Mouse (Mus musculus) forebrain, embryonic 15.5 days (tissue): ENCODE measurements around the gene Eif4a1. TPM values are rescaled to one million over a fixed set of nuclear protein-coding genes. Genes with fewer than 3 reads are reported as not detected.
"Not testable (repeated sequence)": the region's sequence is repeated elsewhere in the genome, so short reads cannot be mapped to it uniquely, and the experiment has no call there.

Source experiments
- ATAC-seq: fragments of 200-750 bp; cut with Nextera tagmentation; replicated peaks from 2 replicates; pipeline ENCODE4 v1.8.0; 2017; ENCODE audit warnings: mild to moderate bottlenecking, moderate TSS enrichment, moderate library complexity
- H3K27ac ChIP-seq: fragments of 300-500 bp; sonication (generic); replicated peaks from 2 replicates; pipeline ENCODE4 v1.5.1; 2015; ENCODE audit warnings: mild to moderate bottlenecking, inconsistent platforms
- H3K27me3 ChIP-seq: fragments of 300-500 bp; sonication (generic); 2 replicates; pipeline ENCODE4 v1.6.1; 2015; ENCODE audit warnings: inconsistent platforms
- H3K36me3 ChIP-seq: fragments of 300-500 bp; sonication (generic); 2 replicates; pipeline ENCODE4 v1.6.1; 2015; ENCODE audit warnings: mild to moderate bottlenecking, inconsistent platforms
- H3K4me1 ChIP-seq: fragments of 300-500 bp; sonication (generic); 2 replicates; pipeline ENCODE4 v1.6.1; 2015; ENCODE audit warnings: inconsistent platforms
- H3K4me2 ChIP-seq: fragments of 300-500 bp; sonication (generic); replicated peaks from 2 replicates; pipeline ENCODE4 v1.6.1; 2015; ENCODE audit warnings: mild to moderate bottlenecking, inconsistent platforms
- H3K4me3 ChIP-seq: fragments of 300-500 bp; sonication (generic); 2 replicates; pipeline ENCODE4 v1.5.1; 2015; ENCODE audit warnings: mild to moderate bottlenecking, inconsistent platforms
- H3K9ac ChIP-seq: fragments of 300-500 bp; sonication (generic); replicated peaks from 2 replicates; pipeline ENCODE4 v1.6.1; 2015; ENCODE audit warnings: mild to moderate bottlenecking, inconsistent platforms
- H3K9me3 ChIP-seq: fragments of 300-500 bp; sonication (generic); 2 replicates; pipeline ENCODE4 v1.6.1; 2016; ENCODE audit warnings: inconsistent platforms
- WGBS: fragments of 180-500 bp; shearing (Covaris S2); methylation state at CpG from one replicate; pipeline ENCODE4 v1.1.7; 2015; ENCODE audit warnings: mixed read lengths; 5-methylcytosine and 5-hydroxymethylcytosine counted together
- polyA plus RNA-seq: library from polyadenylated mRNA; unstranded; fragments of >200 nt; fragmentation: Nextera tagmentation; extraction: Ambion mirVana; gene quantifications from 2 replicates; pipeline ENCODE4 v1.2.1, GENCODE M21; 2015

Eif4a1 gene
- polyA plus RNA-seq, 1 experiment from 2014 or later: 547 TPM

GRCm38 (mm10) chr11:69655264-69656064 lies 16.8 kb downstream of the Eif4a1 start, which contains the start of gene Sox15:
Sox15 (plus strand) TSS chr11:69655314.
- no peaks in the 10 kb centered on the region for H3K27me3 ChIP-seq
- WGBS: 24% methylated on average over 34 of the region's 34 CpGs
- H3K4me3 ChIP-seq: no peak within 1 kb of the TSS
- H3K9me3 ChIP-seq: no peaks in the 10 kb centered on the region
- H3K4me1 ChIP-seq: peaks cover 10% of the 10 kb centered on the region
- 0 out of 2 replicates have a peak within 1 kb of the TSS, but pooled peaks have one; percentile 27 for H3K27ac ChIP-seq
- peaks cover 61% of the 10 kb centered on the region for H3K36me3 ChIP-seq
- H3K4me2 ChIP-seq: no peak within 1 kb of the TSS
- no peak within 1 kb of the TSS for H3K9ac ChIP-seq
- peak; percentile 73 for ATAC-seq

GRCm38 (mm10) chr11:69654760-69655159 lies 17.5 kb downstream of the Eif4a1 start:
- Histone ChIP-seq H3K27me3 (no peaks in the 10 kb centered on the region), H3K4me1 (peaks cover 10% of the 10 kb centered on the region), H3K4me2 (no peak overlapping the region), H3K9ac (no peak overlapping the region), H3K4me3 (no peak overlapping the region), H3K36me3 (peaks cover 68% of the 10 kb centered on the region), H3K27ac (0 out of 2 replicates have a peak overlapping the region, but pooled peaks have one; percentile 27), H3K9me3 (no peaks in the 10 kb centered on the region)
- WGBS: 51% methylated on average over 9 of the region's 9 CpGs
- ATAC-seq: no peak

GRCm38 (mm10) chr11:69653399-69653798 lies 18.8 kb downstream of the Eif4a1 start:
- Histone ChIP-seq H3K9ac (no peak overlapping the region), H3K4me1 (peaks cover 10% of the 10 kb centered on the region), H3K27ac (no peak overlapping the region), H3K9me3 (no peaks in the 10 kb centered on the region), H3K27me3 (no peaks in the 10 kb centered on the region), H3K4me2 (no peak overlapping the region), H3K4me3 (no peak overlapping the region), H3K36me3 (peaks cover 71% of the 10 kb centered on the region)
- WGBS: 65% methylated on average over 5 of the region's 5 CpGs
- ATAC-seq: no peak

- Histone ChIP-seq H3K4me2 (no peak overlapping the region), H3K36me3 (peaks cover 94% of the 10 kb centered on the region), H3K9me3 (no peaks in the 10 kb centered on the region), H3K4me3 (no peak overlapping the region), H3K27ac (no peak overlapping the region), H3K9ac (no peak overlapping the region), H3K27me3 (no peaks in the 10 kb centered on the region), H3K4me1 (no peaks in the 10 kb centered on the region)
- WGBS: 94% methylated on average over 5 of the region's 5 CpGs
- no peak for ATAC-seq
These were observed 26.4 kb downstream of the Eif4a1 start for GRCm38 (mm10) chr11:69645860-69646259.

- H3K9ac ChIP-seq: no peak overlapping the region
- H3K27me3 ChIP-seq: no peaks in the 10 kb centered on the region
These were observed 36.8 kb downstream of the Eif4a1 start for GRCm38 (mm10) chr11:69635471-69635870.

GRCm38 (mm10) chr11:69633128-69633866 lies 38.9 kb downstream of the Eif4a1 start:
- 0 out of 2 replicates have a peak, but pooled peaks cover 4% of the 10 kb centered on the region for H3K36me3 ChIP-seq
- H3K9ac ChIP-seq: peak overlapping the region; percentile 100
- no peaks in the 10 kb centered on the region for H3K27me3 ChIP-seq
- under 1% methylated on average over 36 of the region's 50 CpGs for WGBS
- H3K27ac ChIP-seq: peak overlapping the region; percentile 96
- peak overlapping the region; percentile 73 for H3K4me2 ChIP-seq
- H3K9me3 ChIP-seq: no peaks in the 10 kb centered on the region
- H3K4me1 ChIP-seq: peaks cover 34% of the 10 kb centered on the region
- peak overlapping the region; percentile 100 for H3K4me3 ChIP-seq
- peak; percentile 69 for ATAC-seq

More at GRCm38 (mm10) chr11:69635471-69635870, 36.8 kb downstream of the Eif4a1 start:
- H3K9me3 ChIP-seq: no peaks in the 10 kb centered on the region
- H3K4me2 ChIP-seq: 0 out of 2 replicates have a peak overlapping the region, but pooled peaks have one; percentile 2
- peaks cover 34% of the 10 kb centered on the region for H3K4me1 ChIP-seq
- no peak overlapping the region for H3K27ac ChIP-seq
- H3K36me3 ChIP-seq: peaks cover 17% of the 10 kb centered on the region
- no peak for ATAC-seq
- no peak overlapping the region for H3K4me3 ChIP-seq
- 85% methylated on average over 3 of the region's 3 CpGs for WGBS

GRCm38 (mm10) chr11:69632284-69633089 lies 39.7 kb downstream of the Eif4a1 start, which contains the start of gene Fxr2:
Fxr2 (plus strand) TSS chr11:69632990.
- peak; percentile 98 for ATAC-seq
- Histone ChIP-seq H3K36me3 (0 out of 2 replicates have a peak, but pooled peaks cover 4% of the 10 kb centered on the region), H3K4me1 (peaks cover 34% of the 10 kb centered on the region), H3K9ac (peak within 1 kb of the TSS; percentile 100), H3K27me3 (no peaks in the 10 kb centered on the region), H3K4me2 (peak within 1 kb of the TSS; percentile 73), H3K27ac (peak within 1 kb of the TSS; percentile 96), H3K4me3 (peak within 1 kb of the TSS; percentile 100), H3K9me3 (no peaks in the 10 kb centered on the region)
- 1% methylated on average over 41 of the region's 56 CpGs for WGBS

- 61% methylated on average over 1 of the region's 1 CpGs for WGBS
These were observed 42.4 kb downstream of the Eif4a1 start for GRCm38 (mm10) chr11:69629802-69630201.

GRCm38 (mm10) chr11:69628286-69628685 lies 43.9 kb downstream of the Eif4a1 start:
- no peak overlapping the region for H3K4me2 ChIP-seq
- H3K4me1 ChIP-seq: peaks cover 3% of the 10 kb centered on the region; the same call in 1 of the 2 replicates
- no peaks in the 10 kb centered on the region for H3K9me3 ChIP-seq
- no peak overlapping the region for H3K27ac ChIP-seq
- 36% methylated on average over 6 of the region's 6 CpGs for WGBS
- H3K9ac ChIP-seq: no peak overlapping the region
- ATAC-seq: no peak
- H3K4me3 ChIP-seq: no peak overlapping the region
- H3K36me3 ChIP-seq: no peaks in the 10 kb centered on the region
- no peaks in the 10 kb centered on the region for H3K27me3 ChIP-seq

More at GRCm38 (mm10) chr11:69629802-69630201, 42.4 kb downstream of the Eif4a1 start:
- Histone ChIP-seq H3K4me1 (peaks cover 18% of the 10 kb centered on the region), H3K4me2 (no peak overlapping the region), H3K27ac (no peak overlapping the region), H3K9me3 (no peaks in the 10 kb centered on the region), H3K9ac (no peak overlapping the region), H3K36me3 (no peaks in the 10 kb centered on the region), H3K4me3 (no peak overlapping the region), H3K27me3 (no peaks in the 10 kb centered on the region)
- ATAC-seq: no peak

- H3K27ac ChIP-seq, H3K9ac ChIP-seq, H3K4me2 ChIP-seq, H3K27me3 ChIP-seq, H3K36me3 ChIP-seq, H3K9me3 ChIP-seq, ATAC-seq, H3K4me3 ChIP-seq: not testable (repeated sequence)
- 87% methylated on average over 2 of the region's 2 CpGs for WGBS
- H3K4me1 ChIP-seq: peaks cover 17% of the 10 kb centered on the region
These were observed 47.9 kb downstream of the Eif4a1 start for GRCm38 (mm10) chr11:69624339-69624738.

- Histone ChIP-seq H3K4me3 (peak overlapping the region; percentile 52), H3K9ac (peak overlapping the region; percentile 70; the same call in 1 of the 2 replicates), H3K36me3 (no peaks in the 10 kb centered on the region), H3K9me3 (no peaks in the 10 kb centered on the region), H3K4me1 (peaks cover 17% of the 10 kb centered on the region), H3K27me3 (no peaks in the 10 kb centered on the region), H3K4me2 (peak overlapping the region; percentile 73), H3K27ac (no peak overlapping the region)
- no peak for ATAC-seq
- WGBS: 76% methylated on average over 4 of the region's 4 CpGs
These were observed 49.2 kb downstream of the Eif4a1 start for GRCm38 (mm10) chr11:69623006-69623405.
